Mouse (Mus musculus): ENCODE data around the gene Zbtb16. TPM values are rescaled to one million over a fixed set of nuclear protein-coding genes. Genes with fewer than 3 reads are reported as not detected.

Gene Zbtb16
- total RNA-seq, 2 experiments from 2014 or later: 132 to 167 TPM

Other genes with a start within 250 kb of the Zbtb16 start
- 1 to 10 TPM; 5.1 to 5.5 TPM for gene Nnmt, start 231.1 kb downstream of the Zbtb16 start, total RNA-seq (2021)
- not detected for gene Htr3a, start 74.9 kb upstream of the Zbtb16 start, total RNA-seq (2021)
- gene Htr3b, start 128.8 kb upstream of the Zbtb16 start, total RNA-seq (2021): not detected
- 100 to 1,000 TPM; 150 to 157 TPM for gene Usp28, start 149.2 kb upstream of the Zbtb16 start, total RNA-seq (2021)
- 10 to 100 TPM; 12.1 to 13.3 TPM for gene Zw10, start 219.4 kb upstream of the Zbtb16 start, total RNA-seq (2021)
- gene Tmprss5, start 245.0 kb upstream of the Zbtb16 start, total RNA-seq (2021): not detected